Mouse (Mus musculus): ENCODE data around the gene Tgfbr1.
"Not testable (repeated sequence)": the region's sequence is repeated elsewhere in the genome, so short reads cannot be mapped to it uniquely, and the experiment has no call there.

The Tgfbr1 gene

GRCm38 (mm10) chr4:47349759-47350158 lies 3.3 kb upstream of the Tgfbr1 start:
- no peak for DNase-seq (ENCODE audit: low read depth)

GRCm38 (mm10) chr4:47351386-47352049 lies 1.5 kb upstream of the Tgfbr1 start:
- peak; percentile 67 for DNase-seq (ENCODE audit: low read depth)

GRCm38 (mm10) chr4:47352061-47352661 lies 861 bp upstream of the Tgfbr1 start:
- DNase-seq (ENCODE audit: low read depth): no peak

- DNase-seq (ENCODE audit: low read depth): no peak
Measured at GRCm38 (mm10) chr4:47353416-47354111, 542 bp downstream of the Tgfbr1 start.

- no peak for DNase-seq (ENCODE audit: low read depth)
Measured at GRCm38 (mm10) chr4:47354304-47354703, 1.3 kb downstream of the Tgfbr1 start.

GRCm38 (mm10) chr4:47362662-47363061 lies 9.6 kb downstream of the Tgfbr1 start:
- no peak for DNase-seq (ENCODE audit: low read depth)

- DNase-seq (ENCODE audit: low read depth): no peak
Measured at GRCm38 (mm10) chr4:47363134-47363533, 10.1 kb downstream of the Tgfbr1 start.

- no peak for DNase-seq (ENCODE audit: low read depth)
Measured at GRCm38 (mm10) chr4:47368717-47369116, 15.7 kb downstream of the Tgfbr1 start.

- no peak for DNase-seq (ENCODE audit: low read depth)
Measured at GRCm38 (mm10) chr4:47378716-47379115, 25.7 kb downstream of the Tgfbr1 start.

- DNase-seq (ENCODE audit: low read depth): no peak
Measured at GRCm38 (mm10) chr4:47382426-47382825, 29.4 kb downstream of the Tgfbr1 start.

GRCm38 (mm10) chr4:47391926-47392325 lies 38.9 kb downstream of the Tgfbr1 start:
- not testable (repeated sequence) for DNase-seq (ENCODE audit: low read depth)

- DNase-seq (ENCODE audit: low read depth): no peak
Measured at GRCm38 (mm10) chr4:47396251-47396650, 43.2 kb downstream of the Tgfbr1 start.

GRCm38 (mm10) chr4:47397951-47398687 lies 45.1 kb downstream of the Tgfbr1 start:
- DNase-seq (ENCODE audit: low read depth): no peak

GRCm38 (mm10) chr4:47399824-47400223 lies 46.8 kb downstream of the Tgfbr1 start:
- DNase-seq (ENCODE audit: low read depth): peak; percentile 48

GRCm38 (mm10) chr4:47400314-47400713 lies 47.3 kb downstream of the Tgfbr1 start:
- no peak for DNase-seq (ENCODE audit: low read depth)

GRCm38 (mm10) chr4:47402200-47402599 lies 49.2 kb downstream of the Tgfbr1 start:
- DNase-seq (ENCODE audit: low read depth): no peak

- DNase-seq (ENCODE audit: low read depth): no peak
Measured at GRCm38 (mm10) chr4:47404536-47404935, 51.5 kb downstream of the Tgfbr1 start.

GRCm38 (mm10) chr4:47407161-47407560 lies 54.1 kb downstream of the Tgfbr1 start:
- no peak for DNase-seq (ENCODE audit: low read depth)

- DNase-seq (ENCODE audit: low read depth): no peak
Measured at GRCm38 (mm10) chr4:47417871-47418270, 64.8 kb downstream of the Tgfbr1 start.

GRCm38 (mm10) chr4:47419268-47419973 lies 66.4 kb downstream of the Tgfbr1 start:
- DNase-seq (ENCODE audit: low read depth): no peak

- DNase-seq (ENCODE audit: low read depth): no peak
Measured at GRCm38 (mm10) chr4:47420191-47420590, 67.2 kb downstream of the Tgfbr1 start.

- DNase-seq (ENCODE audit: low read depth): no peak
Measured at GRCm38 (mm10) chr4:47422194-47422593, 69.2 kb downstream of the Tgfbr1 start.
